Mouse (Mus musculus) kidney, adult 2 months (tissue): ENCODE measurements around the gene Deup1.

Source experiments
- CTCF ChIP-seq: fragments of 200-500 bp; conservative IDR thresholded peaks from 2 replicates; pipeline ENCODE4 v1.5.1; 2011; ENCODE audit warnings: low read depth, mild to moderate bottlenecking, control low read depth, low read length, moderate library complexity, mixed read lengths; ENCODE audit not compliant: insufficient read depth, insufficient read length
- POLR2A ChIP-seq: fragments of 200-500 bp; IDR thresholded peaks from one replicate; pipeline ENCODE4 v1.6.1; 2011; ENCODE audit warnings: low read depth, low read length, control low read depth

DNA sequence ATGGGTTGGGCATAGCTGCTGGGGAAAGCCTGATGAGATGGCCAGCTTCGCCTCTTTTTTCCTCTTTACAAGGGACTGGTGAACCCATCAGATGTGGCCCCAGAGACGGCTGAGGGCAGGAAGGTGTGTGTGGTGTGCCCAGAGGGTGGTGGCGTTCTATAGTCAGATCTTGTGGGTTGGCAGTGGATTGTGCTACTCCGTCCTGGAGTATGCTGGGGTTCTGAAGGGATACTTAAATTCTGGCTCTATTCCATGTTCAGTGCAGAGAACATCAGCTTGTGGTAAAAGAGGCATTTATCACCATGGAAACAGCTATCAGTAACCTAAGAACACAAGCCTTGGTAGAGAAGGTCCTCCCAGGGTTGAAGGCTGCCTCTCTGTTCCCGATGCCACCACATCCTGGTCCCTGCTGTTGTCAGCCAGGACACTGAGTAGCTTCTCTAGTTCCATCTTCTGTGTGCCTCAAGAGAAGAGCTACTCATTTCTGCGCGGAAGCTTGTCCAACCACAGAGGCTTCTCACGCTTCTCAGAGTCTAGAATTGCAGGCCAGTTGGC lies 88.7 kb downstream of the Deup1 start:
- no peak for TF ChIP-seq CTCF
- no peak for TF ChIP-seq POLR2A
